Mouse (Mus musculus) myocyte (in vitro differentiated cells): ENCODE data around the gene Ptprh. TPM values are rescaled to one million over a fixed set of nuclear protein-coding genes. Genes with fewer than 3 reads are reported as not detected.
"Not testable (repeated sequence)": the region's sequence is repeated elsewhere in the genome, so short reads cannot be mapped to it uniquely, and the experiment has no call there.

Source experiments
- H3K27me3 ChIP-seq: one replicate; pipeline ENCODE4 v1.6.1; 2011; ENCODE audit not compliant: control insufficient read depth, insufficient read depth, insufficient read length
- H3K36me3 ChIP-seq: one replicate; pipeline ENCODE4 v1.6.1; 2011; ENCODE audit not compliant: control insufficient read depth, insufficient read depth
- H3K4me2 ChIP-seq: one replicate; pipeline ENCODE4 v1.6.1; 2011; ENCODE audit warnings: low read depth, control low read depth
- H3K4me3 ChIP-seq: one replicate; pipeline ENCODE4 v1.5.1; 2011; ENCODE audit warnings: mild to moderate bottlenecking, control low read depth, moderate library complexity
- H3K79me2 ChIP-seq: one replicate; pipeline ENCODE4 v1.6.1; 2011; ENCODE audit not compliant: control insufficient read depth, insufficient read depth
- H3ac ChIP-seq: one replicate; pipeline ENCODE4 v1.6.1; 2011; ENCODE audit not compliant: control insufficient read depth, insufficient read length
- CEBPB ChIP-seq: IDR thresholded peaks from 2 replicates; pipeline ENCODE4 v1.6.1; 2011; ENCODE audit warnings: mild to moderate bottlenecking, moderate library complexity; ENCODE audit not compliant: poor library complexity, insufficient read depth, severe bottlenecking
- E2F4 ChIP-seq: IDR thresholded peaks from one replicate; pipeline ENCODE4 v1.6.1; 2011; ENCODE audit warnings: mild to moderate bottlenecking, control low read depth, moderate library complexity; ENCODE audit not compliant: insufficient read depth
- MAX ChIP-seq: IDR thresholded peaks from one replicate; pipeline ENCODE4 v1.6.1; 2011; ENCODE audit warnings: low read depth, mild to moderate bottlenecking, control low read depth
- MYOD1 ChIP-seq, 3 experiments: IDR thresholded peaks; one replicate each; pipeline ENCODE4 v1.6.1; 2011; ENCODE audit warnings: control low read depth in 2 of 3, low read depth in 2 of 3, mild to moderate bottlenecking in 2 of 3, moderate library complexity in 1 of 3; ENCODE audit not compliant: insufficient read length in 2 of 3, control insufficient read depth in 1 of 3
- MYOG ChIP-seq, 3 experiments: IDR thresholded peaks; one replicate each; pipeline ENCODE4 v1.6.1; 2011; ENCODE audit warnings: control low read depth in 2 of 3, low read depth in 2 of 3, mild to moderate bottlenecking in 2 of 3; ENCODE audit not compliant: insufficient read length in 2 of 3, control insufficient read depth in 1 of 3, insufficient read depth in 1 of 3
- POLR2A ChIP-seq: IDR thresholded peaks from one replicate; pipeline ENCODE4 v1.6.1; 2011; ENCODE audit warnings: low read depth, mild to moderate bottlenecking, control low read depth, moderate library complexity; ENCODE audit not compliant: insufficient read length
- POLR2AphosphoS2 ChIP-seq: IDR thresholded peaks from one replicate; pipeline ENCODE4 v1.6.1; 2011; ENCODE audit warnings: low read depth, control low read depth; ENCODE audit not compliant: insufficient read length
- REST ChIP-seq: IDR thresholded peaks from one replicate; pipeline ENCODE4 v1.6.1; 2011; ENCODE audit warnings: mild to moderate bottlenecking, control low read depth, moderate library complexity; ENCODE audit not compliant: insufficient read depth, insufficient read length
- SRF ChIP-seq: IDR thresholded peaks from one replicate; pipeline ENCODE4 v1.6.1; 2011; ENCODE audit warnings: low read depth; ENCODE audit not compliant: control insufficient read depth, insufficient read length
- TCF12 ChIP-seq: IDR thresholded peaks from one replicate; pipeline ENCODE4 v1.6.1; 2011; ENCODE audit warnings: mild to moderate bottlenecking, control low read depth; ENCODE audit not compliant: poor library complexity, insufficient read depth, severe bottlenecking
- TCF3 ChIP-seq: IDR thresholded peaks from one replicate; pipeline ENCODE4 v1.6.1; 2011; ENCODE audit warnings: low read depth, control low read depth; ENCODE audit not compliant: insufficient read length
- USF1 ChIP-seq: IDR thresholded peaks from one replicate; pipeline ENCODE4 v1.6.1; 2011; ENCODE audit warnings: low read depth, mild to moderate bottlenecking, control low read depth, moderate library complexity
- polyA plus RNA-seq: library from polyadenylated mRNA; unstranded; fragments of >200 nt; fragmentation: generic; extraction: Trizol; gene quantifications from one replicate; pipeline ENCODE4 v1.2.1, GENCODE M21; 2012; ENCODE audit warnings: missing spikeins

The Ptprh gene
- polyA plus RNA-seq, 1 experiment, result not detected

DNA sequence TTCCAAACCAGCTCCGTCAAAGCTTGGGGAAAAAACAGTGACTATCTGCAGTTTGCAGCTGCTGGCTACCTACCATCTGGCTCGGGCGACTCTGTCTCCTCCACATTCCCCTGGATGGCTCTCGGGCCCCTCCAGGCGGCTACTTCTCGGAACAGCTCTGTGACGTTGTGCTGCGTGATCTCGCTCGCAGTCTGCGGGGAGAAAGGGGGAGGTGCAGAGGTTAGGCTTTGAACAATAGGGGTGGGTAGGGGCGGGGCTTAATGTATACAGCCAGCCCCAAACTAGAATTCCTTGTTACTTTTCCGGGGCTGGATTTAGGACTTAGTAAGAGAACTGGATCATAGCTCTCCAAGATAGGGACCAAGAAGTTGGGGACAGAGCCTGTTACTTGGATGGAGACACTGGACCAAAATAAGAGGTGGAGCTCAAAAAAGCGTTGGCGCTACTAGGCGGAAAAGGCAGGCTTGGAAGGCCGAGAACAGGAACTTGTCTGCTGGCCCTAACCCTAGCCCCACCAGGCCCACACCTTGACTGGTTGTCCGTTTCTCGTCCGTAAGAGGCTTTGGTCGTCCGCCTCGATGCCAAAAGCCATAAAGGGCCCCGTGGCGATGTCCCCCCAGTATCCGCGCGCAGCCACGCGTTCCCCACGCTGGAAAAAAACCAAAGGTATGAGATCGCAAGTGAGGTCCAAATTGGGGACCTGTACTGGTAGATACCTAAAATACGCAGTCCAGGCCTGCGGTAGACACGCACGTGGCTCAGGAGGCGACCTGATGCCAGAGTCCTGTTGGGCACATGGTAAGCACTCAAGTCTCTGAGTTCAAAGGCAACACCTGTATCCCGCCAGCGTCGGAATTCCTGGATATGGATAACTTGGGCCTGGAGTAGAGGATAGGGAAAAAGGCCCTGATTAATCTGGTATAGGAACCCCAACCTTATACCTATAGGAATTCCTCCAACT lies 77.2 kb downstream of the Ptprh start:
- H3K27me3 ChIP-seq, result no peaks in the 10 kb centered on the region
- H3K4me2 ChIP-seq, result peak overlapping the region; percentile 59
- no peak overlapping the region for H3K4me3 ChIP-seq
- TF ChIP-seq POLR2A (no peak), POLR2AphosphoS2 (no peak), TCF12 (no peak), MYOG (IDR thresholded peaks at IDR 0.05; ENCODE audit: control insufficient read depth in 1 of 3, insufficient read depth in 1 of 3, insufficient read length in 2 of 3, low read depth in 2 of 3) (peak in 1 of 3 experiments; percentile 29), MAX (no peak), E2F4 (no peak), TCF3 (no peak), CEBPB (no peak), MYOD1 (IDR thresholded peaks at IDR 0.05; ENCODE audit: control insufficient read depth in 1 of 3, insufficient read length in 2 of 3, low read depth in 2 of 3) (peak in 2 of 3 experiments; percentile 26 to 29), REST (no peak), USF1 (no peak), SRF (no peak)
- H3ac ChIP-seq, result no peak overlapping the region
- no peaks in the 10 kb centered on the region for H3K36me3 ChIP-seq
- H3K79me2 ChIP-seq, result no peaks in the 10 kb centered on the region

DNA sequence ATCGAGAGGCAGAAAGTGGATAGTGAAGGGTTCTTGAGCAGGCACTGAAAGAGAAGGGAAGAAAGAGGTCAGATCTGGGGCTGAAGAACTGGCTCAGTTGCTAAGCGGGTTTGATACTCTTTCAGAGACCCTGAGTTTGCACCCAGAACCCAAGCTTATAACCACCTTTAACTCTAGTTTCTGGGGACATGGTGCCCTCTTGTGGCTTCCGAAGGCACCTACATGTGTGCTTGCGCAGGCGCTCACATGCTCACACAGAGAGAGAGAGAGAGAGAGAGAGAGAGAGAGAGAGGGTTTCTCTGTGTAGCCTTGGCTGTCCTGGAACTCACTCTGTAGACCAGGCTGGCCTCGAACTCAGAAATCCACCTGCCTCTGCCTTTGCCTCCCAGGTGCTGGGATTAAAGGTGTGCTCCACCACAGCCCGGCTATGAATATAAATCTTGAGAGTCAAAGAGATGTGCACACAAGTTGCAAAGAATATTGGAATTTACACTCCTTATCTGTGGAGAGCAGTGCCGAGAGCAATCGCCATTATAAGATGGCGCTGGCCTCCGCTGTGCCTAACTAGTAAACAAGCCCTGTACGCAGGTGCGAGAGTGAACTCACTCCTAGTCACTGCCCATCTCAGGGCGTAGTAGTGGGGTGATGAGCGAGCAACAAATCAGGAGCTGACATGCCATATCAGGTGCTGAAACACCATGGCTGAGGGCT lies 79.5 kb downstream of the Ptprh start, which contains the start of gene Tnni3:
Gene Tnni3, minus strand, starts transcription at position 18 of the 711 bp plus-strand sequence.
- not testable (repeated sequence) for H3K36me3 ChIP-seq

DNA sequence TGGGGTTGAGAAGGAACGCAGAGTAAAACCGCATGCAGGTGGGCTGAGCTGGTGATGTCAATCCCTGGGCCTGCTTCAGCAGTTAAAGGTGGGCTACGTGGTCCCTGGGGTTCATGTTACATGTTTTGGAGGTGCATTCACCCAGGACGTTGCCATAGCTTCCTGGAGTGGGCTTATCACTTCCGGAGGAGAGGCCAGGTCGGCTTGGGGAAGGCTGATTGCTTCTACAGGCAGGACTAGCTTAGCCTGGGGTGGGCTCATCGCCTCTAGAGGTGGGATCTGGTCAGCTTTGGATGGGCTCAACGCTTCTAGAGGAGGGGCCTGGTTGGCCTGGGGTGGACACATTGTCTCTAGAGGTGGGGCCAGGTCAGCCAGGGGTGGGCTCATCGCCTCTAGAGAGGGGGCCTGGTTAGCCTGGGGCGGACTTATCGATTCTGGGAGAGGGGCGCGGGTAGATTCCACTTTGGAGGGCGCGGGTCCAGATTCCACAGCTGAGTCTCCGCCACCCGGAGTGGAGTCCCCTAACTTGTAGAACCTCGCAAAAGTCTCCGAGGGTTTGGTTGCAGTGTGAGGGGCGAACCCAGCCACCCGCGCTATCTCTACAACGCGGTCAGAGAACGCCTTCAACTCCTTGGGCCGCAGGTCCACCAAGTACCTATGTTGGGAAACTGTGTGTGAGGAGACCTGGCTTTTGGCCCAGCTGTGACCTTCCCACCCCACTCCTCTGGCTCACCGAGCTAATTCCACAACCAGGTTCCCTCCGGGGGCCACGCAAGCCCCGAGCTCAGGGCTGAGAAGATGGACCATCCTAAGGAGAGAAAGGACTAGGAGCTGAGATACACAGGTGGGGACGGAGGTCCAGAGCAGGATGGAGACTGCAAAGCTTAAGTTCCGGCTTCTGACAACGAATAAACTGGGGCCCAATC lies 80.4 kb downstream of the Ptprh start:
- no peak for TF ChIP-seq USF1
- no peak for TF ChIP-seq MYOD1 (IDR thresholded peaks at IDR 0.05; ENCODE audit: control insufficient read depth in 1 of 3, insufficient read length in 2 of 3, low read depth in 2 of 3)
- TF ChIP-seq SRF, result no peak
- no peak for TF ChIP-seq POLR2A
- no peak for TF ChIP-seq TCF12
- TF ChIP-seq REST, result no peak
- no peak for TF ChIP-seq CEBPB
- TF ChIP-seq MYOG (IDR thresholded peaks at IDR 0.05; ENCODE audit: control insufficient read depth in 1 of 3, insufficient read depth in 1 of 3, insufficient read length in 2 of 3, low read depth in 2 of 3), result no peak
- TF ChIP-seq TCF3, result no peak
- no peak for TF ChIP-seq E2F4
- no peak for TF ChIP-seq POLR2AphosphoS2
- no peak for TF ChIP-seq MAX
- Histone ChIP-seq H3K27me3 (no peaks in the 10 kb centered on the region), H3ac (no peak overlapping the region), H3K36me3 (no peaks in the 10 kb centered on the region), H3K4me3 (no peak overlapping the region), H3K4me2 (no peak overlapping the region), H3K79me2 (no peaks in the 10 kb centered on the region)

More for the DNA sequence above, 79.5 kb downstream of the Ptprh start, which contains the start of gene Tnni3:
- not testable (repeated sequence) for H3K27me3 ChIP-seq, H3K79me2 ChIP-seq, H3K4me2 ChIP-seq, H3ac ChIP-seq, H3K4me3 ChIP-seq

DNA sequence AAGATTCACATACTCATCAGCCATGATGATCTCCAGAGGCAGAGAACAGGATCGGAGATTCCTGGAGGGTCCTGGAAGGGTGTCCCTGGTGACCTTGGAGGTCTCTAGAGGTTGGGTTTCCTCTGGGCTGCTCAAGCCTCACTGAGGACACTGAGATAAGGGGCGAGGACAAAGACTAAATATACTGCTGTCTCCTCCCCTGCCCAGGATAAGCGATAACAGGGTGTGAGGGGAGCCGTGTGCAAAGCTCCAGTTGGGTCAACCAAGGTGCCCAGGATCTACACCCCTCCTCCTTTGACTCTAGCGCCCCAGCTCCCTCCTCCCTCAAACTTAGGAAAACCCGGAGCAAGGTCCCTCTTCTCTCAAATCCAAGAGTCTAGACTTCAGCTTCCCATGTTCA lies 81.5 kb downstream of the Ptprh start:
- H3ac ChIP-seq, result no peak overlapping the region
- no peaks in the 10 kb centered on the region for H3K79me2 ChIP-seq
- H3K36me3 ChIP-seq, result no peaks in the 10 kb centered on the region
- H3K4me3 ChIP-seq, result no peak overlapping the region
- H3K27me3 ChIP-seq, result no peaks in the 10 kb centered on the region
- no peak for TF ChIP-seq POLR2AphosphoS2
- no peak for TF ChIP-seq MAX
- no peak for TF ChIP-seq MYOD1 (IDR thresholded peaks at IDR 0.05; ENCODE audit: control insufficient read depth in 1 of 3, insufficient read length in 2 of 3, low read depth in 2 of 3)
- no peak overlapping the region for H3K4me2 ChIP-seq
